In the genomic region with DNA sequence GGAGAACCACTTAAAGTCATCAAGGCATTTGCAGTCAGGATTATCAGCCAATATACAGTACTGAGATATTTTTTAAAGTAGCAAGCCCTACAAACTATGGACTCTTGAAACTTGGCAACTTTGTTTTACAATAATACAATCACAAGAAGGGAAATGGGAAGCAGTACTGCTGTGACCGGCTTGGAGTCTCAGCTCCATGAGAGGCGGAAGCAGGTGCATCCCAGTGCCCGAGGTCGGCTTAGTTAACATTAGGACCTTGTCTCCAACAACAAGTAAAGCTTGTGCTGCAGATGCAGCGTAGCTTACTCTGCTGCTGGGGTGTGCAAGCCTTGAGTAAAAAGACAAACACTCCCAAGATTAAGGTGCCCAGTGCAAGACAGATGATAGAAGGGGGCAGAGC, we compare ENCODE assay signal across 32 mouse cellular contexts.
"Had no signal": no experiment of that assay in that cellular context is flagged by ENCODE, and none has a peak within 500 bp of the region (broad histone marks: within the 10 kb centered on the region; RNA-seq: fewer than 3 reads in every experiment).

No protein-coding gene starts in this region.

- H3K4me3 ChIP-seq: limb, embryonic 10.5 days; limb, embryonic 12.5 days; limb, embryonic 13.5 days; limb, embryonic 15.5 days; liver, embryonic 12.5 days; liver, embryonic 13.5 days; liver, embryonic 15.5 days; lung, embryonic 15.5 days; megakaryocyte, embryonic 14.5 days; midbrain, embryonic 10.5 days; midbrain, embryonic 12.5 days; midbrain, embryonic 13.5 days; midbrain, embryonic 15.5 days; neural tube, embryonic 12.5 days; neural tube, embryonic 13.5 days had no signal

- H3K27ac ChIP-seq: limb, embryonic 10.5 days; limb, embryonic 12.5 days; limb, embryonic 13.5 days; limb, embryonic 15.5 days; liver, embryonic 12.5 days; liver, embryonic 13.5 days; liver, embryonic 14.5 days; liver, embryonic 15.5 days; lung, embryonic 15.5 days; macrophage; midbrain, embryonic 10.5 days; midbrain, embryonic 12.5 days; midbrain, embryonic 13.5 days; midbrain, embryonic 15.5 days; neural tube, embryonic 12.5 days; neural tube, embryonic 13.5 days had no signal

- H3K4me1 ChIP-seq: limb, embryonic 10.5 days; limb, embryonic 12.5 days; limb, embryonic 13.5 days; limb, embryonic 15.5 days; liver, embryonic 12.5 days; liver, embryonic 13.5 days; liver, embryonic 15.5 days; lung, embryonic 15.5 days; megakaryocyte, embryonic 14.5 days; midbrain, embryonic 10.5 days; midbrain, embryonic 13.5 days; midbrain, embryonic 15.5 days; neural tube, embryonic 12.5 days; neural tube, embryonic 13.5 days had no signal

- H3K27me3 ChIP-seq: limb, embryonic 12.5 days; limb, embryonic 13.5 days; limb, embryonic 15.5 days; liver, embryonic 12.5 days; liver, embryonic 13.5 days; liver, embryonic 15.5 days; lung, embryonic 15.5 days; megakaryocyte, embryonic 14.5 days; midbrain, embryonic 12.5 days; midbrain, embryonic 13.5 days; midbrain, embryonic 15.5 days; neural tube, embryonic 12.5 days; neural tube, embryonic 13.5 days had no signal

- H3K9me3 ChIP-seq: limb, embryonic 10.5 days; limb, embryonic 12.5 days; limb, embryonic 13.5 days; limb, embryonic 15.5 days; liver, embryonic 12.5 days; liver, embryonic 13.5 days; liver, embryonic 15.5 days; lung, embryonic 15.5 days; megakaryocyte, embryonic 14.5 days; midbrain, embryonic 10.5 days; midbrain, embryonic 12.5 days; midbrain, embryonic 13.5 days; midbrain, embryonic 15.5 days; neural tube, embryonic 12.5 days; neural tube, embryonic 13.5 days had no signal

- H3K9ac ChIP-seq: limb, embryonic 12.5 days; limb, embryonic 13.5 days; limb, embryonic 15.5 days; liver, embryonic 12.5 days; liver, embryonic 13.5 days; liver, embryonic 14.5 days; liver, embryonic 15.5 days; liver, postnatal 0 days; lung, embryonic 14.5 days; lung, embryonic 15.5 days; midbrain, embryonic 12.5 days; midbrain, embryonic 13.5 days; midbrain, embryonic 15.5 days; neural tube, embryonic 12.5 days; neural tube, embryonic 13.5 days had no signal

- H3K36me3 ChIP-seq: limb, embryonic 10.5 days; limb, embryonic 12.5 days; limb, embryonic 13.5 days; limb, embryonic 15.5 days; liver, embryonic 12.5 days; liver, embryonic 13.5 days; liver, embryonic 15.5 days; lung, embryonic 15.5 days; midbrain, embryonic 10.5 days; midbrain, embryonic 12.5 days; midbrain, embryonic 13.5 days; midbrain, embryonic 15.5 days; neural tube, embryonic 12.5 days; neural tube, embryonic 13.5 days had no signal

- DNase-seq: left cerebral cortex, postnatal 4 days; liver; liver, embryonic 13.5 days; liver, postnatal 0 days; lung, adult 18-20 months; lung, adult 2 months; lung, embryonic 14.5 days; lung, postnatal 10 days; lung, postnatal 14 days; lung, postnatal 36 days; lung, postnatal 4 days; midbrain, embryonic 14.5 days had no signal

- ATAC-seq: liver, embryonic 12.5 days; liver, postnatal 0 days; lung, postnatal 0 days; midbrain, embryonic 13.5 days; midbrain, embryonic 15.5 days; midbrain, embryonic 16.5 days had no signal

- H3K4me2 ChIP-seq: limb, embryonic 12.5 days; limb, embryonic 13.5 days; limb, embryonic 15.5 days; liver, embryonic 11.5 days; liver, embryonic 12.5 days; liver, embryonic 13.5 days; liver, embryonic 15.5 days; lung, embryonic 14.5 days; lung, embryonic 15.5 days; midbrain, embryonic 11.5 days; midbrain, embryonic 12.5 days; midbrain, embryonic 13.5 days; midbrain, embryonic 15.5 days; neural tube, embryonic 12.5 days; neural tube, embryonic 13.5 days had no signal
